Mouse (Mus musculus) testis, postnatal 14 days (tissue): ENCODE measurements around the gene Omt2a.
"Not testable (repeated sequence)": the region's sequence is repeated elsewhere in the genome, so short reads cannot be mapped to it uniquely, and the experiment has no call there.

Source experiments
- DNase-seq: peaks from one replicate; pipeline ENCODE4 v3.0.0; 2021; ENCODE audit warnings: low spot score

The Omt2a gene

GRCm38 (mm10) chr9:78314696-78315095 lies at the start of gene Omt2a:
Gene Omt2a (minus strand): TSS chr9:78314796.
- no peak for DNase-seq

DNA sequence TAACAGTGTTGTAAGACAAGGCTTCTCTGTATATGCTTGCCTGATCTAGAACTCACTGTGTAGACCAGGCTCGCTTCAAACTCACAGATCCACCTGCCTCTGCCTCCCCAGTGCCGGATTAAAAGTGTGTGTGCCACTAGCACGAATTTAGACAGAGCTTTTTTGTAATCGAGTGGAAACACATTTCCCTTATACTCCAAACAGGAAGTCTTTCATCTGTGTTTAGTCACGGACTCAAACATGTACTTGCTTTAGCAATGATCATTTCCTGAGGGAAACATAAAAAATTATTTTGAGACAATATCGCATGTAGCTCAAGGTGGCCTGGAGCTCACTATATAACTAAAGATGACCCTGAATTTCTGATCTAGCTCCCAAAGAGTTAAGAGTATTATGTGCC lies 48.8 kb upstream of the Omt2a start:
- DNase-seq: no peak

DNA sequence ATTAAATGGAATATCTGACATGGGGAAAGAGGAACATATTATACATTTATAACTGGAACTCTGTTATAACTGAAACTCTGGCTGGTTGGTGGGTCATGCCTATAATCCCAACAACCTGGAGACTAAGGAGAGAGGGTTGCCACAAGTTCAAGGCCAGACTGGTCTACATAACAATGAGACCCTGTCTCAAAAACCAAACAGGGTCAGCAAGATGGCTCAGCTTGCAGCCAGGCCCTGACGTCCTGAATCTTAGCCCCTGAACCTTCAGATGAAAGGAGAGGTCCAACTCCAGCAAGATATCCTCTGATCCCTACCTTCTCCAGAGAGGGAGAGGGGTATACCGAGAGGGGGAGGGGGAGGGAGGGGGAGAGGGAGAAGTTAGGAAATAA lies 45.9 kb upstream of the Omt2a start:
- DNase-seq: no peak

DNA sequence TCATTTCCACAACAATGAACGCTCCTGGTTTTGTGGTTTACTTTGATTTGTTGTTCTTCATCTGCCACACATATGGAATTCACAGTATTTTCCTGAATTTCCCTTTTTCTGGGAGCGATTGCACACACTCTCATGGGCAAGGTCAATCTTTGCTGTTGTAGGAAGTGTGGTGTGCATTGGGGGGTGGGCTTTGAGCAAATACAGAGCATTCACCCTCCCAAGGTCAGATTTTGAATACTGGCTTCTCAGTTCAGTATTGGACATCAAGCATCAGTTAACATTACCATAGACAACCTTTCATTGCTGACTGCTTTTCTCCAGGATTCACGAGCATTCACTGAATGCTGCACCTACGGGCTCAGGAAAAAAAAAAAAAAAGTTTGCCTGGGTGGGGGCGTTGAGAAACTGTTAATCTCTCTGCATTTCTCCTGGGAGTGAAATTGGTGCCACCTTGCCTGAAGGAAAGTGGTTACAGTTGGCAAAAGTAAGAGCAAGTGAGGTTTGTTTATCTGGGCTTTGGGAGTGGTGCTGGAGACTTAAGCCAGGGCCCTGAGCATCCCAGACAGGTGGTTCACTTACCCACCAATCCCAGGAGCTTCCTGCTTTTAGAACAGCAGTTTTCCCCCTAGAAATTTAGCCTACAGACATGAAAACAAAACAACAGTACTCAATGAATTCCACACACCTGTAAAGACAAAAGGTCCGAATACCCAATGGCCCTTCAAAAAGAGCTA lies 45.3 kb upstream of the Omt2a start:
- no peak for DNase-seq

- peak; percentile 70 for DNase-seq
Observed at GRCm38 (mm10) chr9:78358053-78358452, 43.5 kb upstream of the Omt2a start.

DNA sequence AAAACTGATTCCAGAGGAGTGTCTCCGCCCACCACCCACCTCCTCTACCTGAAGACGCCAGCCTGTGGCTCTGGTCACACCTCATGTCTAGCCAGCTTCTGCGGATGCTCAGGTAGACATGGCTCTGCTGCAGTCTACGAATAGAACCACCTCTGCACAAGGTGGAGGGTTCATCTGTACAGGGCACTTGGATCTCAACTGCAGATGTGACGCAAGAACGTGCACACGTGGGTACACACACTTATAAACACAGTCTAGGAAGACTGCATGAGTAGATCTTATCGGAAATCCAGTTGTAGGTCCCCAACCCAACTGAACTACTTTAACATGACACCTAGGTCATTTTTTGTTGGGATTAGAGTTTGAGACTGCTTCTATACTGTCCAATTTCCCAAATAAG lies 41.0 kb upstream of the Omt2a start, which contains the start of gene Gsta2:
TSS of gene Gsta2 (minus strand) at position 178 of the 400 bp plus-strand sequence.
- no peak for DNase-seq

DNA sequence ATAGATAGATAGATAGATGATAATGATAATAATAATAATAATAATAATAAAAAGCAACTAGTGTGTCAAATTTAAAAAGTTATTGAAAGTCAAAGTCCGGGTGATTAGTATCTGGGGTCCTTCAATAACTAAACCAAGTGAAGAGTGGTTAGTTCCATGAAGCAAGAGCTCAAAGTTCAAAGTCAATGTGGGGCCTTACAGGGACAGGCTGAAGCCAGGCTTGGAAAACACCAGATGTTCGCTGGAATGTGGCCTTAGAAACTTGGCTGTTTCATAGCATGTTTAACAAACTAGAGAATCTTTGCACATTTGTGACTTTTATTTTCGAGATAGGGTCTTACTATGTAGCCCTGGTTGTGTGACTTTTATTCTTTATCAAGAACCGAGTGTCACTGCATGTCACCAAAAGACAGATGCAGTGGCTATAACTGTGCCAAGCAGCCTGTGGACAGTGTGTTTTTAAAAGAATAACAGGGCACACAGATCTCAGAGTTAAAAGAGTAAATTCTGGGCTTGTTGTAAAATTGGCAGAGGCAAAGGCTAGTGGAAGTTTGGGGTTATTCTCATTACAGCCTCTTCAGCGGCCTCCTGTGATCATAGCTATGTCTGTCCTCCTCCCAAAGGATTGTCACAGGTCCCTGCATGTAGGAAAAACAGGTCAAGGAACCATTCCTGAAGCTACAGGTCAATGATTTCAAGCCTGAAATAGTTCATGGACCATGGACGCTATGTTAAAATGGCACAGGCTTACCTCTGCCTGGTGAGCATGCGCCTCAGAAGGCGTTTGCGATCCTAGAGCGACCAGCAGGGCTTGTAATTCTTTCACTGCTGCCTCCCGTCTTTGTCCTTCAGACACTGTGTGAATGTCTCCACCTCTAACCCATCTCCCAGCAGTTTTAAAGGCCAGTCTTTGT lies 40.3 kb upstream of the Omt2a start:
- no peak for DNase-seq

DNA sequence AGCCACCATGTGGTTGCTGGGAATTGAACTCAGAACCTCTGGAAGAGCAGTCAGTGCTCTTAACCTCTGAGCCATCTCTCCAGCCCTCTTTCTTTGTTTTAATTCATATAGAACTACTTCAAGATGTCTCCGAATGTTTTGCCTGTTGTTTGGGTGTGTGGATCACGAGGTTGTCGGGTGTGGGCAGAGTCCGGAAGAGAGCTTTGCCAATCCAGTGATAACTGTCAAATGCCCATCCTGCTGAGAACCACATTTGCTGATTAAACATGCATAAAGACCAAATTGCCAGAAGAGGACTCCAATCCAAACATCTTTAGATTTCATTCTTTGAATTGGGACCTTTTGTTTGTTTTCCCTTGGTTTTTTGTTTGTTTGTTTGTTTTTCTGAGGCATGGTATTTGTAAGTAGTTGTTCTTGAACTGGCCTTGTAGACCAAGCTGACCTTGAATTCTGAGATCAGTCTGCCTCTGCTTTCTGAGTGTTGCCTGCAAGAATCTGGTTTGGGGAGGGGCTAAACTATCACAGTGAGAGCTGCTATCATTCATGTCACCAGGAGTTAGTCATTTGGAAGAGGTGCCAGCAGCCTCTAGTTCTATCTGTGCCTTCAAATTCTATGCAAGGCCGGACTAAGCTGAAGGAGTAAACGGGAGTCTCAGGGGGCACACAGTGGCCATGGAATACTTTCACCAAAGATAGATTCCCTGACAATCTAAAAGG lies 37.1 kb upstream of the Omt2a start:
- no peak for DNase-seq

DNA sequence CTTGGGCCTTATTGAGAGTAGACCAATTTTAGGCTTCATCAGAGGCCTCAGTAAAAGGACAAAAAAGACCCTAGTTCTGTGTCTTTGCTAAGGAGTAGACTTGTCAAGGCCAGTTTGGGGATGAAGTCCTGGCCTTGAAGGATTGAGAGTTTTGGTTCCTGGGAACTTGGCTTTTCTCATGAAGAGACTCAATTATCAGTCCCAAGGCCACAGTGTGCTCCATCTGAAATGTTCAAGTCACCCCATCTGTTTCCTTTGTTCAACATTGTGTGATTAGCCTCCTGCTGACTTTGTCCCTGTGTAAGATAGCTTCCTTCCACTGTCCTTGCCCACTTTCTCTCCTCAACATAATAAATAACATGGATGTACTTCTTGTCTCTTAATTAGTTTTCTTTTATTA lies 35.4 kb upstream of the Omt2a start:
- DNase-seq: peak; percentile 52

GRCm38 (mm10) chr9:78349141-78349540 lies 34.5 kb upstream of the Omt2a start:
- DNase-seq: not testable (repeated sequence)

- not testable (repeated sequence) for DNase-seq
Observed at GRCm38 (mm10) chr9:78348206-78349004, 33.8 kb upstream of the Omt2a start.

DNA sequence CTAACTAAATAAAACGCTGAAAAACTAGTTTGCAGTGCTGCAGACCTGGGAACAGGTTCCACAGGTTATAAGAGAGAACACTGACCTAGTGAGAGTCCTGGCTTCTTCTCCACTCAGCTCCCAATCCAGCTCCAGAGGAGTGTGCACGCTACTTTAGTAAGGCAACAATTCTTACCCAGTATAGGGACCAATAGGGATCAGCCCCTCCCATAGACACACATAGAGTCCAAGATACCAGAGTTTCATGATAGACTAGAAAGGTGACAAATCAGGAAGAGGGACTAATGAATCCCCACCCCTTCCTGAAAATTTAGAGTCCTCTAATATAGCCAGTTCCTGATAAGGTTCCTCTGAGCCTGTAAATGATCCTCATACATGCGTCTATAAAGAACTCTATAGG lies 32.4 kb upstream of the Omt2a start:
- DNase-seq: no peak

DNA sequence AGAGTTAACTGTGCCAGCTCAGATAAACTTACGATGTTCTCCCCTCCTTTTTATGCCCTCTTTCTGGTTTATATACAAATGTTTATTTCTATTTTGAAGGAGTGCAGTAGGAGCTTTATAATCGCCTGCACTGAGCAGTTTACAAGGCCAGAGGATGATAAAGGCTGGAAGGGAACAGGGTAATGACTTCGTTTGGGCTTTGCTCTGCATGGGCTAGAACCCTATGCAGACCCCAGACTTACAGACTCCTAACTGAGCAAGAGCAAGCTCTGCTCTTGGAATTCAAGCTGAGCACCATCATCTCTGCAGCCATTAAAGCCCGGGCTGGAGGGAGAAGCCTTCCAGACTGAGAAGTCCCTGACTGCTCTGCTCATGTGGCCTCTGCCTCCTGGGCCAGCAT lies 30.6 kb upstream of the Omt2a start:
- DNase-seq: not testable (repeated sequence)

GRCm38 (mm10) chr9:78343055-78343454 lies 28.5 kb upstream of the Omt2a start:
- DNase-seq: not testable (repeated sequence)

DNA sequence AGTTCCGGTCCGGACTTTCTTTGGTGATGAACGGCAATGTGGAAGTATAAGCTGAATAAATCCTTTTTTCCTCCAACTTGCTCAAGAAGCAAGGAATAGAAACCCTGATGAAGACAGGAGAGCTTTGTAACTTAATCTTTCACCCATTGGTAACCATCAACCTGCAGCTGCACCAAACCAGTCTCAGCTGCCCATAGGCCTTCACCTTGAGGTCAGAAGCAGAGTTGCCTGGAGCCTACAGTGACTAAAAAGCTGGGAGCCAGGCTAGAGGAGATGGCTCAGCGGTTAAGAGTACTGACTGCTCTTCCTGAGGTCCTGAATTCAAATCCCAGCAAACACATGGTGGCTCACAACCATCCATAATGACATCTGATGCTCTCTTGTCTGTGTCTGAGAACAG lies 27.9 kb upstream of the Omt2a start:
- DNase-seq: not testable (repeated sequence)

DNA sequence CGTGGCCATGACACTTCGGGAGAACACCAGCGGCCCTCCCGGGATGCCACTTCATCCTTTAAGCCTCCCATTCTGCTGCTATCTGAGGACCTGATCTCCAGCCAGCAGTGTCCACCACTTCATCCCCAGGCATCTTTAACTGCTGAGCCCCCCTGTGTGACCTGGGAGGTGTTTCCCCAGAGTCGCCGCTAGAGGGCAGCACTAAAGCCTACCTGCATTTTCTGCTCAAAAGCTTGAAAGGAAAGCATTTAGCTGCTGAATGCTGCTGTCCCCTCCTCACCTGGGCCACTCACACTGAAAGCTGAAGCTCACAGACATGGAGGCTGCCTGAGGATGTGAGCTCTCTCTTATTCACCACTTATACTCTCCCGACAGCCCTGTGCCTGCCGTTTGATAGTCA lies 25.7 kb upstream of the Omt2a start:
- DNase-seq: peak; percentile 38

GRCm38 (mm10) chr9:78337050-78337449 lies 22.5 kb upstream of the Omt2a start:
- not testable (repeated sequence) for DNase-seq

DNA sequence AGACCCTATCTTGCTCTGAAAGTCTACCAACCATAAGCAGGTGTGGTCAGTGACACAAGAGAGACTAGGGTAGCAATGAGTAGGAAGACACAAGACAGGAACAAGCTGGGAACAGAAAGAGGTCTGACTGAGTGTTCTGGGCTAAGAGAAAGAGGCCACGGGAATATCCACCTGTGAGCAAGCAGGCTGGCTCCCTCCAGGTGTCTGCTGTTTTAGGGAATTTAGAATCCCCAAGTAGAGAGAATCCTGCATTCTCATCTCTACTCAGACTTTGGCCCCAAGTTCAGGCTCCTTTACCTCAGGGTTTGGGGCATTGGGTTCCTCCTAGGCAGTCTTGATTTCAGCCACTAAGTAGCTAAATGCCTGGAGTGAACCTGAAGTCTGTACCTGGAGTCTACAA lies 12.7 kb upstream of the Omt2a start, which contains the start of gene Omt2b:
TSS of gene Omt2b (plus strand) at position 301 of the 400 bp plus-strand sequence.
- DNase-seq: not testable (repeated sequence)

- no peak for DNase-seq
Observed at GRCm38 (mm10) chr9:78319499-78319898, 4.9 kb upstream of the Omt2a start.

- not testable (repeated sequence) for DNase-seq
Observed at GRCm38 (mm10) chr9:78308122-78308521, 6.5 kb downstream of the Omt2a start.

GRCm38 (mm10) chr9:78299143-78299542 lies 15.5 kb downstream of the Omt2a start:
- not testable (repeated sequence) for DNase-seq
